Mouse (Mus musculus) common myeloid progenitor, adult 5-6 weeks (primary cell): ENCODE measurements at regions not wholly inside any gene's neighbourhood (a gene's known extent, or its start where the extent isn't known, plus 50 kb on each side); places are given as distances from the start of the nearest gene placed in this dataset.

ENCODE experiments used
- ATAC-seq: replicated peaks from 2 replicates; pipeline ENCODE4 v1.8.0; 2016; ENCODE audit warnings: low read depth, mild to moderate bottlenecking, moderate TSS enrichment, inconsistent platforms; ENCODE audit not compliant: poor library complexity, severe bottlenecking

DNA sequence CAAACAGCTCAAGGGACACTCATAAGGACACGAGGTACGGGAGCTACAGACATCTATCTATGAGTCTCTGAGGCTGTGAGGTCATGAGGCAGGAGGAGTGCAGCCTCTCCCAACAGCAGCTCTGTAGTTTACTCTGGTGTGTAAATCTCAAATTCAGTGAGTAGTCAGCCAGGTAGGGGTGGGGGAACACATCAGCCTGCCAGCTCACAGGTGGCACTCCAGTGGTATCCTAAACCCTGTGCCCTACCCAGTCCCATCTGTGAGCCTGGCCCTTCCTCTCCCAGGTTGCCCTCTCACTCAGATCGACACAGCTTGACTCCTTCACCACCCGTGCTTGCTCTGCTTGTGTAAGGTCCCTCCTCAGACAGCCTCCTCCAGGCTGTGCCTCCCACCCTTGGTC is 202.2 kb downstream of the Sipa1l2 start:
- no peak for ATAC-seq

DNA sequence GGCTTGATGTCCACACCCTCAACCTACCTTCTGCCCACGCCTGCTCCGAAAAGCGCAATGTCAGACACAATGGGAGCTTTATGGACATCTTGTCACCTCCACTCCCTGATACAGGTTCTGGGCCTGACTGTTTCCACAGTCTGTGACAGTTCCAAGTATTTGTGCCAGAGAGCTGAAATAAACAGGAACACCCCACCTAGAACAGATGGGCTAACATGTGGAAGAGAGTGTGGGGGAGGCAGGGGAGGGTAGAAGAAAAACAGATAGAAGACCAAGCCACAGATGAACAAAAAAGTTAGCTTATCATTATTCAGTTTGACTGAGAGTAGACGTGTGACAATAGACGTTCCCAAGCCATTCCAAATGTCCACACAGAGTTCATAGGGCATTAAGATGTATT is 204.6 kb downstream of the Sipa1l2 start:
- no peak for ATAC-seq

DNA sequence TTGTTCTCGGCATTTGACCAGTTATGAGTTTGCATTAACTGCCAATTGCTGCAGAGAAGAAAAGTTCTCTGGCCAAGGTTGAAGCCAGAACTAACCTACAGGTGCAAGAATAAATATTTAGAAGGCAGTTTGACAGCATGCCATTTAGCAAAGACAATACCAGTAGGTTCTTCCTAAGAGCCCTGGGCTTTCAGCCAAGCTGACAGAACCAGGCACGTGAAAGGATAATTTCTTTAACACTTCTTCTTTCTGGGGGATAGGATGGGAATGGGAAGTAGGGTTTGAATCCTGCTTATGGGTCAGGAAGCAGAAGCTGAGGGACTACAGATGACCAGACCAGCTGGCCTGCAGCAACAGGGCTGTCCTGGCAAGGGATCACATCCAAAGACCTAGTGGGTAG is 210.2 kb downstream of the Sipa1l2 start:
- no peak for ATAC-seq

DNA sequence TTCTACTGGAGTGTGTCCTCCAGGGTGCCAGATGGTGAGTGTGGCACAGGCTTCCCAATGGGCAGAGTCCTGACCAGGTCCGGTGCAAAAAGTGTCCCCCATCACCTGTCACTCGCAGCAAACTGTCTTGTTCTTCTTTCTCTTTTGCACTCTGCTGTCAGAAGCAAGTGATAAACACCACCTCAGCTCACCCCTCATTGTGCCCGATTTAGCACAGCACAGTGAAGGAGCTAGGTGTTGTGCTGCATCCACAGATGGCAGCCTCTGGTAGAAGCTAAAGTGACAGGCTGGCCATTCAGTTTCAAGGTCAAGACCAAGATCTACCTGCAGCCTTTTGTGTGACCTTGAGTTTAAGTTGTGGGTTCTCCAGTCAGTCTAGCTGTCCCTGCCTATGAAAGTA is 211.8 kb downstream of the Sipa1l2 start:
- ATAC-seq, result no peak

DNA sequence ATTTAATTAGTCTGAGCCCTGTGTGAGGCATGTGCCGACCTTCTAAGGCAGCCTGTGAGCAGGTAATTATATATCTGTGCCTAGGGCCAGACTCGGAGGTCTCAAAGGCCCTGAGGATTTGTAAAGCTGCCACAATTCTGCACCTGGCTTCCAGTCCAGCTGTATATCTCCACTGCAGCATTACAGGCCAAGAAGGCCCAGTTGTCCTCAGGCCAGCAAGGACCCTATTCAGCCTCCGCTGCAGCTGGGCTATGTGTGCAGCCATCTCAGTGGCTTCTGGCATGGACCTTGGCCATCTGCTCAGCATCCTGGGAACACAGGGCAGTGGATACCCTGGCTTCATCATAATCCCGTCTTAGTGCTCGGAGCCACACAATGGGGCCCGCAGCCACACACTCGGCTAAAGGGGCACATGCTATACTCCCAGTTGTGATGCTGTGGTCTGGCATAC is 214.5 kb downstream of the Sipa1l2 start:
- no peak for ATAC-seq

DNA sequence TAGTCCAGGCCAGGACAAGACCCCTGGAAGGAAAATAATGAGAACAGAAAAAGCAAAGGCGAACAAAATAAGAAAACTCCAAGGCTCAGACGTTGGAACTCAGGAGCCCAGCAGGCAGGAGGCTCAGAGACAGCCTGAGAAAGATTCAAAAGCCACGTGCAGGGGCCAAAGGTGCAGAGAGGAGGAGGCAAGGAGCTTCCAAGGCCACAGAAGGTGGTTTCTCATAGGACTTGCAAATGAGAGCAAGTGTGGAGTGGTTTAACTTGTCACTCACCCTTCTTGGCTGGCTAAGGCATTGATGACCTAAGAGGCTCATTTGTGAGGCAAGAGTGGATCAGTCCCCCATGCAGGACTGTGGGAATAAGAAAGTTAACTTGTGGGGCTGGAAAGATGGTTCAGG is 217.3 kb downstream of the Sipa1l2 start:
- ATAC-seq, result no peak

DNA sequence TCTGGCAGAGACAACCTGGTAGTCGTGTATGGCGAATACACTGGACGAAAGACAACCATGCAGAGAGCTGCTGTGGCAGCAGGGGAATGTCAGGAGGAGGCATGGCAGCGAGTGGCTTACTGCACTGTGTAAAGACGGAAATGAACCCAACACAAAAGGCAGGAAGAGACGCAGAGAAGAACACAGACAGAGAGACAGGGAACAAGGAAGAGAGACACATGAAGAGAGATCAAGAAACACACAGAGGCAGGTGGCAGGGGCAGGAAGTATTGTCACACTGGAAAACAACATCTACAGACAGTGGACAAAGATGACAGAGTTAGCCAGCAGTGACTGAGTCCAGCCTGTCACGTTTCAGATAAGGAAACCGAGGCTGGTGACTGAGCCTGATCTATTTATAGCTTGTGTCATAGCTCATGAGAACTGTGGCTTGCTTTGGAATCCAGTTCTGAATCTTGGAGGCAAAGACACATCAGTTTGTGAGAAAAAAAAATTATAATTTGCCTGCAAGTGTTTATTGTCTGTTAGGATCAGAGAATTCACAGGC is 218.0 kb downstream of the Sipa1l2 start:
- no peak for ATAC-seq

DNA sequence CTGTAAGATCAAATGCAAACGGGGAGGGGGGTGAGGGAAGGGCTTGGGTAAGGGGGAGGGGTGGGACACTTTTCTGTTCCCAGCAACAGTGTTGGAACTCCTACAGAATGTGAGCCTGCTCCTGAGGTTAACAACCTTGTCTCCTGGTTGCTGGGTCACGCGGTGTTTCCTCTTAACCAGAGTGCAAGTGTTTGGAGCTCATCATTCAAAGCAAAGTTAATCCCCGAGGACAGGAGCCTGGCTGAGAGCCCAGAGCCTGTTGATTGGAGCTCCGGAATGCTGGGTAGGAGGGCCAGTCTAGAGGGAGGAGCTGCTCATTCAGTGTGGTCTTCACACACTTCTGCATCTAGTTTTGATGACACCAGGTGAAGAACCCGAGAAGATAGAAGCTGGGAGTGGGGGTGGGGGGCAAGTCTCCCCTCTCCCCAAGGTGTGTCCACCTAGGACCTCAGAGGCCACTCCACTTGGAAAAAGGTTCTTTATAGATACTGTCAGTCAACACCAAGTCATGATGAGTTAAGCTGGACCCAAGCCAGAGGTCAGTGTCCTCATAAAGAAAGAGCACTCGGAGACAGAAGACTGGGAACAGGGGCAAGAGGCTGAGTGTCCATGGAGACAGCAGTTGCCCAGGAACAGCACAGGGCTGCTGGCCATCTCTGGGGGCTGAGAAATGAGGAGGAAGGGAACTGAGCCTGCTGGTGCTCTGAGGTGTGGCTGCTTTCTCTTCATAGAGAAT is 220.2 kb downstream of the Sipa1l2 start:
- no peak for ATAC-seq

DNA sequence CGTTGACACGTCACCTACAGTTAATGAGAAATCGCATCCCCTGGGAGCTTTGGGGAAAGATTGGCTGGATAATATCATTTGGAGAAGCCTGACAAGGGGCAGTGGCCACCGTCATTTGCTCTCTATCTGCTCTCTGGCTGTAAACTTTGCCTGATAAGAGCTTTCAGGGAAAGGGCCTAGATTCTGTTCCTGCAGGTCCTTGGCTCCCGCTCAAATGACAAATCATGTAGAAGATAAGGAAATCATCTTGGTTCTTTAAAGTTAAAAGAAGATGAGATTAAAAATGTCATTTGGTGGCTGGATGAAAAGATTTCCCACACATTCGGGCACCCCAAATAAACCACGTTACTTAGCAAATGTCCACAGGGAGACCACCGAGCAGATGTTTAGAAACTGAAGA is 223.4 kb downstream of the Sipa1l2 start:
- ATAC-seq, result no peak

DNA sequence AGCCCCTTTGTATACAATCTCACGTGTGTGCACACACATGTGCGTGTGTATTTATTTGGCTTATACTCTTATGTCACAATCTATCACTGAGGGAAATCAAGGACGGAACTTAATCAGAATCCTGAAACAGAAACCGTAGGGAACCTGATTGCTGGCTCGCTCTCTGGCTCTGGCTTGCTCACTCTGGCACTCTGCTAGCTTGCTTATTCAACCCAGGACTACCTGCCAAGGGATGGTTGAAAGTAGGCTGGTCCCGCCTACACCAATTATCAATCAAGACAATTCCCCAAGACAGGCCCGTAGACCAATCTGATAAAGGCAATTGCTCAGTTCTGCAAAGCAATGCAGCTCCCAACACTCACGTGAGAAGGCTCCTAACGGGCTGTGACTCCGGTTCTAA is 224.0 kb downstream of the Sipa1l2 start:
- ATAC-seq, result no peak

DNA sequence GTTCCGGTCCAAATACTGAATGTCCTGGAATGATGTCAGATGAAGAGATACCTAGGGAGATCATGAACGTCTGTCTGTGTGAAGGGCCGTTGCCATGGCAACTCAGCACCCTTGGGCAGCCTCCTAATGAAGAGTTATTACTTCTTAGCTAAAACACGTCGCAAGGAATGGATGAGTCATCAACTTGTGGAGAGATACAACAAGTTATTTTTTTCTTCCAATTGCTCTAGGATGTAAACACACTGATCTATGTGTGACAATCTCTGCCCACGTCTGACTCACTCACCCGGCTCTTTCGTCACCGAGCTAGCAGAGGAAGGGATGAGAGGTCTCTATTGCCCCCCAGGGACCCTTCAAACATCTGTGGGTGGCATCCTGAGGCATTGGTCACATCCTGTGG is 225.7 kb downstream of the Sipa1l2 start:
- ATAC-seq, result no peak

DNA sequence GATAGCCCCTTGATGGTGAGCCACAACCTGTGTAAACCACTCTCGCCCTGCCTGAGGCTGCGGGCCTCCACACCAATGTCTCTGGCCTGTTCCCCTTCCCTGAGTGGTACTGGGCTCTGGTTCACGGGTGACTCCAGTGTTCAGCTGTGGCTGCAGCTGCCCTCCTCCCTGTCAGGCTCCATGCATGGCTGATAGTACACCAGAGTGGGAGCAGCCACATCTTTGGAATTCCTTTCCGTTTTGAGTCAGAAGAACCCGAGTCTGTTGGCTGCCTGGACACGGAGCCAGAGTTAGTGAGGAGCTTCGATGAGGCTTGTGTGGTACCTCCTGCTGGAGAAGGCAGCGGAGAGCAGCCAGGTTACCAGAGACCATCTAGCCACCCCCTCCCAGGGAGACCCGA is 227.1 kb downstream of the Sipa1l2 start:
- ATAC-seq, result no peak

DNA sequence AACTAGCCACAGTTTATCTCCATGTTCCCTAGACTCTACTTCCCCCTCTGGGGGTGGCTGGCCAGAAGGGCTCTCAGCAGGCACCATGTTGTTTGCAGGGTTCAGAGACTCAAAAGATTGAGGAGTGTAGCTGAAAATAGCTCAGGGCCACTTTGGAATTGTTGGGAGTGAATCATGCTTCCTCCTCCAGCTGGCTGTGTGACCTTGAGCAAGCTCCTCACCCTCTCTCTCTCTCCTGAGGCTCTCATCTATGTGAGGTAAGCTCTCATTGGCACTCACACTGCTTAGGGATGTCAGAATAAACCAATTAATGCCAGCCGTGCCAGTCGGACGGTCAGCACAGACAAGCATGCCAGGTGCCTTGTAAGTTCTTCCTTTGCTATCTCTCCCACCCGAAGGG is 228.0 kb downstream of the Sipa1l2 start:
- ATAC-seq, result no peak

DNA sequence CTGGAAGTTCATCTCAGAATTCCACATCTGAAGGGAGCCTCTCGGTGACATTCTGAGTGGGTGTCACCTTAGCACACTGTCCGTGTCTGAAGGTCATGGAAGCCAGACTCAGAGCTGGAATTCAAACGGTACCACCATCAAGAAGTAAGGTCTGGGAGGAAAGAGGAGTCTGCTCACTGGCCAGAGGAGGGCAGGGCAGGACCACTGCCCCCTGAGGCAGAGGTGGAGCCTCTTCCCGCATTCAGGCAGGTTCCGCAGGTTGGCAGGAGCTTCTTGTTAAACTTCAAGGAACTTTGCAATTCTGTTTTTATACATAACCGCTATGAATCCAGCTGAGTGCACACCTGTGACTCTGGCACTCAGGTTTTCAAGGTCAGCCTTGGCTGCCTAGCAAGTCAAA is 231.4 kb downstream of the Sipa1l2 start:
- ATAC-seq, result no peak

DNA sequence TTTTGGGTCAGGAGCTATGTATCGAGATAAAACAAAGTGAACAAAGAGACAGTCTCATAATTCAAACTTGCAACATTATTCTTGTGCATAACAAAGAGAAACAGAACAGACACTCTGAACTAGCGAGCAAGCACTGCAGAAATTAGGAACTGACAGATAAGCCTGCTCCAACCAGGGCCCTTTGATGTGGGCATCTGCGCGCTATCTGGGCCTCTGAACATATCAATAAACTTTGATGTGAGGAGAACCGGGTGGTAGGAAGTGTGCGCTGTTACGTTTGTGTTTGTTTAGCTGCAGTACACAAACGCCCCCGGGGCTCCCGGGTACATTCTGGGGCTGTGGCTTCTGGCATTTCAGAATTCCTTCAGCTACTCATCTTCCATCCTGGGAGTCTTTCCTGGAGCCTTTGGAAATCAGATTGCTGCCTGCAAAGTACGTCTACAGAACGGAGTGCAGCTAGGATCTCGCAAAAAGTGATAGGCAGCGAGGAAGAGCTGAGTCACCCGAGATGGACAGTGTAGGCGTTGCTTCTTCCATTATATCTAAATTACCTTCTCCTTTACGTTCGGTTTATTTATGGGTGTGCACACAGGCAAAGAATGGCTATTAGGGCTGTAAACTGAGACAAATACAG is 232.0 kb downstream of the Sipa1l2 start:
- ATAC-seq, result no peak

DNA sequence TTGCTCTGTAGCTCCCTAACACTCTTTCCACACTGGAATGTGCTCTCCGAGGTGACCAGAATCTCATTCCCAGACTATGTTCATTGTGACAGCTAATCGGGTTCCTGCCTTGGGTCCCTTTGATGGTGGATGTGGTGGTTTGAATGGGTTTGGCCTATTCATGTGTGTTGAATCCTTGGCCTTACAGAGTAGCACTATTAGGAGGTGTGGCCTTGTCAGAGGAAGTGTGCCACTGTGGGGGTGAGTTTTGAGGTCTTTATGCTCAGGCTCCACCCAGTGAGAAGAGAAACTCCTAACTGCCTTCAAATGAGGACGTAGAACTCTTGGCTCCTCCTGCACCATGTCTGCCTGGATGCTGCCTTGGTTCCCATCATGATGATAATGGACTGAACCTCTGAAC is 232.8 kb downstream of the Sipa1l2 start:
- ATAC-seq, result peak; percentile 87

DNA sequence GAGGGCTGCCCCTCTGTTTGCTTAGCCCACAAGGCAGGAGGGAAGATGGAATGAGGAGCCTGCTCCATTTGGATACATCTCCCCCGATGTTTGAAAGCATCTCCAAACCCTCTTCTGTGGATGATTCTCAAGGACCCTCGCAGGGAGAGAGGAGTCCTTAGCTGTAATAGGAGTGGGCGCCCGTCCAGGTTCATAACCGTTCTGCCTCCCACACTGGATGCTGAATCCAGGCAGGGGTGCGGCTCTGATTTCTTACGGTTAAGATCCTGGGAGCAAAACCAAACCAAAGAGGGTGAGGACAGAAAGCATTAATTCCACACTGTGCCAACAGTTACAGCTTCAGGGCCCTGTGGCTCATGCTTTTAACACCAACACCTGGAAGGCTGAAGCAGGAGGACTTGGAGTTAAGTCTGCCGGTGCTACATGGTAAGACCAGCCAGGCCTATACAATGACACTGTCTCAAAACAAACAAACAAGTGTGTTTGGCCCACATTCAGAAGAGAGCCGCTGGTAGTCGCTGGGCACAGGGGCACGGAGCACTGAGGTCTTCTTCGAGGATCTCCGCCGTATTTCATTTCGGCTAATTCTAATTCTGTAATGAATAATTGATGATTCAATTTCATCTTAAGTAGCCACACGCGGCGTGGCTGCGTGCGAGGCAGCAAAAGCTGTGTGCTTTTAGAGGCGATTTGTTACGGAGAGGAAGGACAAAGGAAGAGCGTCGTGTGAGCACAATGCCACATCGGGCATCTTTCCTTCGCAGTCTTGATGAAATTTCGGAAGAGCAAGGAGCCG is 233.8 kb downstream of the Sipa1l2 start:
- ATAC-seq, result no peak

DNA sequence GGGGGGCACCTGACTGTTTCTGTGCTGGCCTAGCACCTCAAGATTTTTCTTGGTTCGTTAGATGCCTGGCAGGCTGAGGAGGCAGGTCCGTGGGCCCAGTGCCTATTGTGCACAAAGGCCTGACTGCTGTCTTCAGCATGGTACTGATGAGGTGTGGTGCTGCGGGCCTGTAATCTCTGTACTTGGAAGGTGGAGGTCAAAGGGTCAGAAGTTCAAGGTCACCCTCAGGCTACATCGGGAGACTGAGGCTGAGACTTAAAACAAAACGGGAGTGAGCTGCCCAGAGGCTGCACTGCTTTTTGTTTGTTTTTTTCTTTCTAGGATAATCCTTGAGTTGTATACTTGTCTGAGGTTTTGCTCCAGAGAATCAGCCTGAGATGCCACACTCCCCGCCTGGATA is 234.4 kb downstream of the Sipa1l2 start:
- ATAC-seq, result no peak

DNA sequence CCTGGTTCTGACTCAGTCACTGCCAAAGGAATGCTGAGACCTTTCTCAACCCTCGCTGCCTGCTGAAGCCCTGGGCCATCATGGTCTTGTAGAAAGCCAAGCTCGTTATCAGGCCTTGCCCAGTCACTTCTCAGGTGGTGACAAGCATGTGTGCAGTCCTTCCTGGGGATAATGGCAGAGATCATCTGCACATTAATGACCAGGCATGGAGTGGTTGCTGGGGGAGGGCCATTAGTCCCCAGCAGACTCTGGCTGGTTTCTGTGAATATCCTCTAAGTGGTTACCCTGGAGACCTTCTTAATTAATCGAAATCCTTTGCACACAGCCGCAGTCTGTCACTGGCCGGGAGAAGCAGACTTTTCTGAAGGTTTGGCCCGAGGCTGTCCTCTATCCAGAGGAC is 239.0 kb downstream of the Sipa1l2 start:
- no peak for ATAC-seq

DNA sequence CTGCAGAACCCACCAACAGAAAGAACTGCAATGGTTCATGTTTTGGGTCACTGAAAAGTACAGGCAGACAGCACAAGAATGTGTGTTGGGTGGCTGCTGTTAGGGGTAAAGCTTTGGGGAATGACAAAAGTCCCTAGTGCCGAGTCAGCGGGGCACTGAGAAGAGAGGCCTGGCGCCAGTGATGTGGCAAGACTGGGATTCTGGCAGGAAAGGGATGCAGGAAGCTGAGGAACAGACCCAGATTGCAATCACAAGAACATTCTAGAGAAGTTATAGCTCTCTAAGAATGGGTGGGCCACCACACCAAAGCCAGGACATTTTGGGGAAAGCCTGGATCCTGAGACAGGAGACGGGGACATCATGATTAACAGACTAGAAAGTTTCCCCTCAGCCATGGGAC is 241.0 kb downstream of the Sipa1l2 start:
- no peak for ATAC-seq
